Mouse (Mus musculus): ENCODE results near the gene Acrbp. TPM values are rescaled to one million over a fixed set of nuclear protein-coding genes. Genes with fewer than 3 reads are reported as not detected.
"Not testable (repeated sequence)": the region's sequence is repeated elsewhere in the genome, so short reads cannot be mapped to it uniquely, and the experiment has no call there.

Gene Acrbp
- 1 to 10 TPM; 3.9 to 4.6 TPM for total RNA-seq (2021)
- long read RNA-seq, experiment 1: 0 reads
- long read RNA-seq, experiment 2, partial matches to known transcripts: 0 of 1 reads
- long read RNA-seq, experiment 2, other reads (novel, unspliced or antisense): 0 of 1 reads

DNA sequence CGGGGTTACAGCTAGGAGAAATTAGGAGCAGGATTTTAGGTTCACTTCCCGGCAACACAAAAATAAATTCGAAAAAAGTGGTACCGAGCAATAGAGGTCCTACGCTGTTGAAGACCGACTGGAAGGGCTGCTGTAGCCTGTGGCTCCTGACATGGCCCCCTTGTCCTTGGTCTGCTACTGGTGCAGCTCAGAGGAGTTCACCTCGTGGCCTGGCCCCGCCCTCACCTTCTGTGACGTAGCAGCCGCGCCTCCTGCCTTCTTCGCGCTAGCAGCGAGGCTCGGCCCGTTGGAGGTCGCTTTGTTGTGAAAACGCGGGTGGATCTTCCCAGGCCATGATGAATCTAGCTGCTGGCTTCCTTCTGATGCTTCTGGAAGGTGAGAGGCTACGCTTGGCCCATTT is at the start of gene Acrbp:
TSS of gene Acrbp (plus strand) at position 12 of the 400 bp plus-strand sequence.
- DNase-seq (ENCODE audit: low spot score in 2 of 2): no peak

DNA sequence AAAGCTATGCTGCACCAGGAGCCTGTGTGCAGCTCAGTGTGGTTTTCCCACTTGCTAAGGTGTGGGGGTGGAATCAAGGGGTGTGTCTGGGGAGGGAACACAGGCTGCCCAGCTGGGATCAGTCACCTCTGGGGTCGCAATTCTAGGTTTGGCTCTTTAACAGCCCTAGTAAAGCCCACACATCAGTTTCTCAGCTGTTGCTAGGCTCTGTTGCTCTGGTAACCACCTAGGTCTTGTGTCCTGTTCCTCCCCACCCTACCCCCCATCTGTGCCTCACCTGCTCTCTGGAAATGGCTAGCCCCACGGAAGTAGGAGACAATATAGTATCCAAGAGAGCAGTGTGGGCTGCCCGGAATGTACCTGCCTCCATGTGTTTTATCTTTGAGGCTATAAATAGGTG is 45.8 kb upstream of the Acrbp start:
- DNase-seq (ENCODE audit: low spot score in 2 of 2): no peak

DNA sequence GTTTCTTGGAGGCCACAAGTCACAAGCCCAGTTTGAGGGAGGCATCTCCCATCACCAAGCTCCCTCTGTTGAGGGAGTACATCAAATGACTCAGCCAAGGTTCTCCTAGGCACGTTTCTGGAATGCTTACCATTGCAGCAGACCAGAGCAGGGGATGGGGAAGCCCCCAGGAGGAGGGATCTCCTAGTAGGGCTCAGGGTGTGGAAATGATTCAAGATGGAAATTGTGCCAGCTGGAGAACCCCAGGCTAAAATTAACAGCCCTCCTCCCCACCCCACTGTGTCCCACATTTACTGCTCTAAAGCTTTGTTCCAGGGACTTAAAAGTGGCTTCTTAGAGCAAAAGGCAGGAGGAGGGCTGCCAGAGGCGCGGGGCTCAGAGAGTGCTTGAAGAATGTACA is 44.4 kb upstream of the Acrbp start:
- DNase-seq (ENCODE audit: low spot score in 2 of 2): no peak

DNA sequence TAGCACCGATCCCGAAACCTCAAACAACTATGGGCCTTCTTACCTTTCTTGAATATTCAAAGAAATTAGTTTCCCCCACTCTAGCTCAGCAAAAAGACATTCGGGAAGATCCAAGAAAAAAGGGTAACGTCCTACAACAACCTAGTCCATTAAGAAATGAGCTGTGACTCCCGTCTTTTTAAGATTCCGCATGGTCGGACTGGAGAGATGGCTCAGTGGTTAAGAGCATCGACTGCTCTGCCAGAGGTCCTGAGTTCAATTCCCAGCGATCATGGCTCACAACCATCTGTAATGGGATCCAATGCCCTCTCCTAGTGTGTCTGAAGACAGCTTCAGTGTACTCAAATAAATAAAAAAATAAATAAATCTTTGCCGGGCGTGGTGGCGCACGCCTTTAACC is 41.4 kb upstream of the Acrbp start:
- DNase-seq (ENCODE audit: low spot score in 2 of 2): no peak

GRCm38 (mm10) chr6:125008586-125009128 is 40.8 kb upstream of the Acrbp start:
- DNase-seq (ENCODE audit: low spot score in 2 of 2): peak; percentile 87 to 95

GRCm38 (mm10) chr6:125009129-125009180 is 40.5 kb upstream of the Acrbp start, which contains the start of gene Zfp384:
Zfp384 (plus strand) TSS chr6:125009145.
- DNase-seq (ENCODE audit: low spot score in 2 of 2): no peak

GRCm38 (mm10) chr6:125009181-125010073 is 40.1 kb upstream of the Acrbp start:
- DNase-seq (ENCODE audit: low spot score in 2 of 2): peak; percentile 71 to 86

DNA sequence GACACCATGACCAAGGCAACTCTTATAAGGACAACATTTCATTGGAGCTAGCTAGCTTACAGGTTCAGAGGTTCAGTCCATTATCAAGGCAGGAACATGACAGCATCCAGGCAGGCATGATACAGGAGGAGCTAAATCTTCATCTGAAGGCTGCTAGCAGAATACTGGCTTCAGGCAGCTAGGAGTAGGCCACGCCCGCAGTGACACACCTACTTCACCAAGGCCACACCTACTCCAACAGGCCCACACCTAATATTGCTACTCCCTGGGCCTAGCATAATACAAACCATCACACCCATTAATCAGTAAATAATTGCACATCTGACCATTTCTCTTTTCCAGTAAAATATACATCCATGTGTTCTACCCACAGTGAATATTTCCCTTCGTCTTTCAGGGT is 31.8 kb upstream of the Acrbp start:
- no peak for DNase-seq (ENCODE audit: low spot score in 2 of 2)

DNA sequence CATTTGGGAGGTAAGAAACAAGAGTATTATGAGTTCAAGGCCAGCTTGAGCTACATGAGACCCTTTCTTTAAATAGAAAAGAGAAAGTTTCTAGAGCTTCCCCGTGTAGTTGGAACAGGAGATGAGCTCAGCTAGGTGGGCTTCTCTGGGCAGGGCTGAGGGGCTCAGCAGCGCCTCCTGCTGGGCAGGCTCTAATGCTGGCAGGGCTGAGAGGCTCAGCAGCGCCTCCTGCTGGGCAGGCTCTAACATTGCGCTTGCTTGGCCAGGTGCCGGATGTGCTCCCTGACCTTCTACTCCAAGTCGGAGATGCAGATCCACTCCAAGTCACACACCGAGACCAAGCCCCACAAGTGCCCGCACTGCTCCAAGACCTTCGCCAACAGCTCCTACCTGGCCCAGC is 19.0 kb upstream of the Acrbp start:
- peak; percentile 36 to 56 for DNase-seq (ENCODE audit: low spot score in 2 of 2)

DNA sequence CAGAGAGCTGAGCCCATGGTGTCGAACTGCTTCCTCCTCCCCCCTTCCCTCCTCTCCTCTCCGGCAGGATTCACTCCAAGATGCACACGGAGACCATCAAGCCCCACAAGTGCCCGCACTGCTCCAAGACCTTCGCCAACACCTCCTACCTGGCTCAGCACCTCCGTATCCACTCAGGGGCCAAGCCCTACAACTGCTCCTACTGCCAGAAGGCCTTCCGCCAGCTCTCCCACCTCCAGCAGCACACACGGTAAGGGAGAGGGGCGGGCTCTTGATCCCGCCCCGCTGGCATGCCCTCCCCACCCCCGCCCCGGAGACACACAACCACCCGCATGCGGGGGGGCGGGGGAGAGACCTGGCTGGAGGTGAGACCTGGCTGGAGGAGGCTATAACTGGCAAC is 17.9 kb upstream of the Acrbp start:
- no peak for DNase-seq (ENCODE audit: low spot score in 2 of 2)

DNA sequence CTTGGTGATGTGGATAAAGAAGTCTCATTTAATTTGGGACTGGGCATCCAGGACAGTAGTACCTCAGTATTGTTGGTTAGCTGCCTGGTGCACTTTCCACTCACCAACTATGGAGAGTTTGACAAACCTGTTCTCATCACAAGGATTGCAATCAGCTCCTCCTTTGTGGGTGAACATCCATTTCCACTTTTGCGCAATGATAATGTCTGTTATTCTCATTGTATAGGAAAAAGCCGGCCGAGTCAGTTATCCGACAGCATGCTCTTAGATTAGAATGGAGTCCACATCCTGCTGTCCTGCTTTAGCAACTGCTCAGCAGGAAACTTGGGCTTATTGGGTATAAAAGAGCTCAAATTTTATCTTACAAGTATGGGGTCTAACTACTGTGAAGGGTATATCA is 10.8 kb upstream of the Acrbp start:
- DNase-seq (ENCODE audit: low spot score in 2 of 2): no peak

GRCm38 (mm10) chr6:125039131-125039530 is 10.4 kb upstream of the Acrbp start:
- DNase-seq (ENCODE audit: low spot score in 2 of 2): no peak

DNA sequence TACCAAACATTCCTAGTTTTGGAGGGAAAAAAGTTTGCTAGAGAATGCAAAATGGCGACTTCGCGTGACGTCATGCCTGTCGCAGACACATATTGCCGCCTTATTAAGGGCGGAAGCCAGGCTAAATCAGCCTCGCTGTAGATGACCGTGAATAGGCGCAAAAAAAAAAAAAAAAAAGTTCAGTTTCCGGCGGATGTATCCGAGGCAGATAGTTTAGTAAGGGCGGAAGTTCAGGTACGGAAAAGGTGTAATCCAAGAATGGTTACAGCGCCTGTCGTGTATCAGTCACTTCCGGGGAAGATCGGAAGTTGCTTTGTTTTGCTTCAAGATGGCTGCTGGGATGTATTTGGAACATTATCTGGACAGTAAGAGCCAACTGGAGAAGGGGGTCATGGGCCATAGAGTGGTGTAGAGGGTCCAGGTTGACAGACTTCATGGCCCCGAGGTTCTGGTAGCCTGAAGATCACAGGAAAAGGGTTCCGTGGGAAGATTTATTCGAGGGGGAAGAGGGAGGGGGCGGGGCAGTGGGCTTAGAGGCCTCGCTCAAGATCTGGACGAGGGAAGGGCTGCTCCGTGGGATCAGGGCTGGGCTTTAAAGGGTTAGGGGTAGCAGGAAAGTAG is 9.8 kb upstream of the Acrbp start, which contains the start of gene Ing4:
TSS of gene Ing4 (plus strand) at position 228 of the 621 bp plus-strand sequence.
- DNase-seq (ENCODE audit: low spot score in 2 of 2): peak; percentile 57 to 89

DNA sequence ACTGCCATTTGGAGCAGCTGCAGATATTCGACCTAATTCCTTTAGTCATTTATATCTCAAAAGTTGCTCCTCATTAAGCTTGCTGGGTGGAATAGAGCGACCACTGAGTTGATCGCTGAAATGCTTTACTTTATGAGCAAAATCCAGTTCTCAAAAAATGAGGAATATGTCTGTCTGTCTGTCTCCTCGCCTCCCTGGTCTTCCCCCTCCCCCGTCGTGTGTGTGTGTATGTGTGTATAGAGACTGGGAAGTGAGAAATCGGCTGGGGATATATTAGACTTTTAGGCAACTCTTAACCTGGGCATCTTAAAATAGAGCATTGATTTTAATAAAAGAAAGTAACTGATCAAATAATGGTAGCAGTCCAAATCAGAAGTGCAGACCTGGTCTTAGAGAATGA is 9.3 kb upstream of the Acrbp start:
- DNase-seq (ENCODE audit: low spot score in 2 of 2): no peak

- DNase-seq (ENCODE audit: low spot score in 2 of 2): no peak
Observed at GRCm38 (mm10) chr6:125041047-125041446, 8.4 kb upstream of the Acrbp start.

GRCm38 (mm10) chr6:125042081-125042480 is 7.4 kb upstream of the Acrbp start:
- no peak for DNase-seq (ENCODE audit: low spot score in 2 of 2)

DNA sequence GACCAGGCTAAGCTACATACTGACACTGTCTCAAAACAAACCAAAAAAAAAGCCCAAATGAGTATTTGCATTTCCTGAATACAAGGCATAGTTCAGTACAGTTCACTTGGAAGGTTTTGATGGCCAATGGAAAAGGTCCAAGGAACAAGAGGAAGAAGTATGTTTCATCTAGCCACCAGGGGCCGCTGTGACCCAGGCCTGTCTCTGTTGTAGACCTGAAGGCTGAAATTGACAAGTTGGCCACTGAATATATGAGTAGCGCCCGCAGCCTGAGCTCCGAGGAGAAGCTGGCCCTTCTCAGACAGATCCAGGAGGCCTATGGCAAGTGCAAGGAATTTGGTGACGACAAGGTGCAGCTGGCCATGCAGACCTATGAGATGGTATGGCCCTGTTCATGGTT is 2.8 kb upstream of the Acrbp start:
- peak; percentile 69 to 84 for DNase-seq (ENCODE audit: low spot score in 2 of 2)

GRCm38 (mm10) chr6:125051237-125051636 is 1.7 kb downstream of the Acrbp start:
- DNase-seq (ENCODE audit: low spot score in 2 of 2): no peak

DNA sequence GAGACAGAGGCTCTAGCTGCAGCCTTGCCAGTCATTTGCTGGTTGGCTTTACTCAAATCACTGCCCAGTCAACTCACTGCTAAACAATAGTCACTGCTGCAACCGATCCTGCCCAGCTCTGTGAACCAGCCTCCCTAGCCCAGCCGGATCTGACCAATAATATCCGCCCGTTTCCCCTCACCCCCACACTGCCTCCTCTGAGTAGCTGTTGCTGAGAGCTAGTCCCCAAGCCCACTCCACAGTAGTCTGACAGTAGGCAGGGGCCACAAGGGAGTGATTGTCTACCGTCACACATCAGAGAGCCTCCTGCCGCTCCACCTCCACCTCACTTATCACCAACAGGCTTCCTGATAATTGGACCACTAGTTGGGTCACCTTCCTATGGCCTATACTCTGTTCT is 12.0 kb downstream of the Acrbp start:
- DNase-seq (ENCODE audit: low spot score in 2 of 2): no peak

- DNase-seq (ENCODE audit: low spot score in 2 of 2): no peak
Observed at GRCm38 (mm10) chr6:125062511-125062910, 13.0 kb downstream of the Acrbp start.

- no peak for DNase-seq (ENCODE audit: low spot score in 2 of 2)
Observed at GRCm38 (mm10) chr6:125063906-125064305, 14.4 kb downstream of the Acrbp start.

GRCm38 (mm10) chr6:125065223-125065622 is 15.7 kb downstream of the Acrbp start:
- not testable (repeated sequence) for DNase-seq (ENCODE audit: low spot score in 2 of 2)

DNA sequence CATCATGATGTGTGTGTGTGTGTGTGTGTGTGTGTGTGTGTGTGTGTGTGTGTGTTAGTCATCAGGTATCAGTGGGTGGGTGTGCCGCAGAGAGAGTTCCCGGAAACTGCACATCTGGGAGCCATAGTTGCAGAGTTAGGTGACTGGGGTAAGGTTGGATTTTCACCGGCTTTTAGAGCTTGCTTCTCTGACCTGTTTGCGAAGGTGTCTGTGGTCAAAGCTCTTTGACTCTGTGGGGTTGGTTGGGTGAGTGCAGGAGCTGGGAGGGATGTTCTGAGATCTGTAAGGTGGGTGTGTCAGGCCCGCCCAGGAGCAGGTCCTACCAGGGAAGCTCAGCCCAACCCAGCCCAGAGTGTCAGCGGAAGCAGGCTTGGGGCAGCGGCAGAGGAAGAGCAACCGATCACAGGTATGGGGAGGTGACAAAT is 18.1 kb downstream of the Acrbp start, which contains the start of gene Lpar5:
TSS of gene Lpar5 (plus strand) at position 350 of the 425 bp plus-strand sequence.
- no peak for DNase-seq (ENCODE audit: low spot score in 2 of 2)

All from gastrocnemius, postnatal 4 days (tissue).